Mouse (Mus musculus) natural killer cell, adult 2 months (primary cell): ENCODE measurements around the gene Slc25a3.

Source experiments
- DNase-seq, 2 experiments: peaks; one replicate each; pipeline ENCODE4 v3.0.0; 2022; ENCODE audit warnings: low spot score in 2 of 2

Gene Slc25a3

GRCm38 (mm10) chr10:91094251-91095104, 29.4 kb downstream of the Slc25a3 start:
- DNase-seq = no peak

GRCm38 (mm10) chr10:91092812-91093211, 31.0 kb downstream of the Slc25a3 start:
- no peak for DNase-seq

- DNase-seq = peak in 1 of 2 experiments; percentile 34
These were observed 40.4 kb downstream of the Slc25a3 start for GRCm38 (mm10) chr10:91083393-91083927.

DNA sequence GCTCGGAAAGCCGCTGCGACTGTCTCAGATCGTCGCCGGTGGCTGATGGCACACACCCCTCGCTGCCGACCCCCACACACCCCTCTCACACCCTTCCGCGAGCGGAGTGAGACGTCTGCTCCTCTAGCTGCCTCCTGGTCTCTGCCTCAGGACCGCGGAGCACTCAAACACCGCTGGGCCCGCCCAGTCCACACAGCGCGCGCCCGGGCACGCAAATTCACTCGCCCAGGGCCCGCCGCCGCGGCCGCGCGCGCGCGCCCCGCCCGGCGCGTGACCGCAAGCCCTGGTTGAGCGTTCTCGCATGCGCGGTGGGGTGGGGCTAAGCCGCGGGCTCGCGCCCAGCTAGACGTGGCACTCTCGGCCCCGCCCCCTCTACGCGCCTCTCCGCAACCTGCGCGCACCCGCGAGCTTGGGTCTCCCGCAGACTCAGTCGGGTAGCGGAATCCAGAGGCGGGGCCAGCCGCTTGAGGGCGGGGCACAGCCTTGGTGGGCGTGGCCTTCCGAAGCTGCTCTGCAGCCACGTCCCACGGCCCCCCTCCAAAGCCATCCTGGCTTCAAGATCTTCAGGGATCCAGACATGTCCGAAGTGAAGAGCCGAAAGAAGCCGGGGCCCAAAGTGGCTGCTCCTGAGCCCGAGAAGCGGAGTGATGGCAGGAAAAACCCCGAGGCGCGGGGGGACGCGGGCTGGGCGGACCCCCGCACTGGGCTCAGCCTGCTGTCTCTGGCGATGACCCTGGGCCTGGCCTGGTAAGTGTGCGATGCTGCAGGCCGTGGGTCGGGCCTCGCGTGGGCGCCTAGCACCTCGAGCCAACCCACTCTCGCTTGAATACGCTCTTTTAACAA, 41.1 kb downstream of the Slc25a3 start, which contains the start of the genes Apaf1 and Ikbip:
Apaf1 (minus strand) TSS at position 221 of the 843 bp plus-strand sequence.
Ikbip (plus strand) TSS at position 391 of the 843 bp plus-strand sequence.
- peak; percentile 99 to 100 for DNase-seq

DNA sequence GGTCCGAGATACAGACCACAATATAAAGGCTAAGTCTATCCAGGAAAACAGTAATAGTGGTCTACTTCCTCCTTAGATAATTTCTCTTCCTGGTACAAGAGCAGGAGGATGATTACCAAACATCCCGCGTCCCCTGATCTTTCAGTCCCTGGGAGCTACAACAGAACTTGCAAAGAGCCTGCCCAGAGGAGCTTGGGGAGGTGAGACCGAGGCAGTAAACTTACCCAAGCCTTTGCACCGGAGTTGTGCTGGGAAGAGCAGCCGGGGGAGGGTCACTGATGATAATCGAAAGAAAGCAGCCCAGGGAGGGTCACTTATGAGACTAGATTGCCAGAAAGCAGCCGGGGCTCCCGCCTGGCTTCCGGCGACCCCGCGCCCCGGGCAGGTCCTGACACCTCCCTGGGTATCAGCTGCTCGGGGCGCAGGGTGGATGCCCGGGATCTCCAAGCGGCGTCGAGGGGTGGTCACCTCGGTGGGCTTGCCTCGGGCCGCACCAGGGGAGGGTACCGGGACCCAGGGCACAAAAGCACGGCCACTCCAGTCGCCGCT, 41.8 kb downstream of the Slc25a3 start:
- no peak for DNase-seq

DNA sequence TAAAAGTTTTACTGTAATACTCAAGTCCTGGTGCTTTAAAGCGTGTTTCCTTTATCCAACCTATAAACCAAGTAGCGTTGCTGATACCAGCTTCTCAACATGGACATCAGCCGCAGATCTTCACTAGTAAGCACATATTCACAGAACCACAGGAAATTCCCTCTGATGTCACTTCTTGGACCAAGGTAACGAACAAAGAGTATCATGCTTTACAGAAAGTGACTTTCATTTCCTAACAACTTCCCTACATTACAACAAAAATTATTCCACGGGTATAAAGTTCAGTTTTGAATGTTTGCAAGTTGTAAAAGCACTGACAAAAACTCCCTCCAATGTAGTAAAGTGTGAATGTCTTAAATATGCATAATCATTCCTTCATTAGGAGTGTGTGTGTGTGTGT, 43.3 kb downstream of the Slc25a3 start:
- no peak for DNase-seq

GRCm38 (mm10) chr10:91076667-91077066, 47.2 kb downstream of the Slc25a3 start:
- peak in 1 of 2 experiments; percentile 5 for DNase-seq

GRCm38 (mm10) chr10:91073345-91073744, 50.5 kb downstream of the Slc25a3 start:
- DNase-seq = no peak

DNA sequence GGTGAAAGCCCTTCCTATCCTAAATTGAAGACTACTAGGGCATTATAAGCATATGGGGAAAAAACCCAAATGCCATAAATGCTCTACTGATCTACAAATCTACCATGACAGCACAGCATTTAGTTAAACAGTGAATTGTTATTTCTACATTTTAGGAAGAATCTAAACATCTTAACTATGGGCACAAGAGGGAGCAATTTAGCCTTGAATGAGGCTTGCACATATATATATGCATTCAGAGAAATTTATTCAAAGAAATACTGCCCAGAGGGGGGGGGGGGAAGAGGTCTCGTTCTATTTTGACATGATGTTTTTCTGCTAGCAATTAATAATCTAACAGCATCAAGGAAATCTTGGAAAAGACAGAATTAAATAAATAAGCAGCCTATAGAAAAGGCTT, 52.1 kb downstream of the Slc25a3 start:
- DNase-seq = no peak
